ENCODE assay signal across 10 mouse cellular contexts in the genomic region with DNA sequence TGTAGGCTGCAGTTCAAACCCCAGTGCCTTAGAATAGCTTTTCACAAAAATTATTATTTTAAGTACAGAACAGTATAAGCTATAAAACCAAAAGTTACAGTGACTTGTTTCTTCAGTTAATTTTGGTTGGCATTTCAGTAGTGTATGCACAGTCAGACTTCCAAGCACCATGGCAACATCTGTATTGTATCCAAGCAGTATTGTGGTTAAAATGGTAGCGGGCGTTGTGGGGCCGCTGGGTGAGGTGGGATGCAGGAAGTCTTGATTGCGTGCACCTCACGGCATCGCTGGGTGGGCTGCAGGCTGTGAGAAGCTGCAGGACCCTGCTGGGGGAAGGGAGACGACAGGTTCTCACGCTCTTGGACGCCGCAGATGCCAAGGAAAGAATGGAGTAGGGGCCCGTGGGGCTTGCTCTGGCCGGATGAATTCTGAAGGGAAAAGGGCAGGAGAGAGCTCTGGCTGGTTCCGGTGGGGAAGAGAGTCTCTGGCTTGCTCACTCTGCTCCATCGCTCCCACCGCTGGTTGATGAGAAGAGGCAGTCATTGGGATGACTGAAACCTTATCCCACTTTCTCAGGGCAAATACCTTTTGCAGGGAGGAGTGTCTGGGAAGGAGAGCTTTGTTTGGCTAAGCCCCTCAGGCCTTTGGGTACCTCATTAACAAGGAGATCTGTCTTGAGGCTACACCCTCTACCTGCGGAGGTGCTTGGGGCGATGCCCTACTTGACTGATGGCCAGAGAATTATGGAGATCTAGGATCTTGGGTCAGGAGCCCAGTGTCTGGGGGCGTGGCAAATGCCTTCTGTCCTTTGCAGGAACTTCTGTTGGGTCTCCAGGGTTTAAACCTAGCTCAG.
A peak's percentile ranks its signal among the peaks of the same experiment; 100 is the strongest.
DNase-seq lines count a peak whose midpoint lies in the region; ATAC-seq lines count a peak whose summit lies in the region.
"Had no signal": no experiment of that assay in that cellular context is flagged by ENCODE, and none has a peak within 500 bp of the region (broad histone marks: within the 10 kb centered on the region; RNA-seq: fewer than 3 reads in every experiment).

No protein-coding gene starts in this region.

- H3K36me3 ChIP-seq in heart, embryonic 10.5 days = no peaks in the 10 kb centered on the region
- no peaks in the 10 kb centered on the region for H3K36me3 ChIP-seq in liver, embryonic 12.5 days

- H3K4me3 ChIP-seq in heart, embryonic 10.5 days = peak overlapping the region; percentile 44
- no peak overlapping the region; the same call in 1 of the 2 replicates for H3K4me3 ChIP-seq in liver, embryonic 12.5 days
- H3K4me3 ChIP-seq: myocyte had no signal

- 22% methylated on average over 18 of the region's 18 CpGs for WGBS in heart, embryonic 10.5 days
- 33% methylated on average over 18 of the region's 18 CpGs for WGBS in liver, embryonic 12.5 days (ENCODE audit: insufficient replicate concordance)

- H3K27me3 ChIP-seq in heart, embryonic 10.5 days (ENCODE audit: insufficient read depth, poor library complexity, severe bottlenecking) = no peaks in the 10 kb centered on the region
- H3K27me3 ChIP-seq in liver, embryonic 12.5 days (replicated peaks) = no peaks in the 10 kb centered on the region

- H3K9me3 ChIP-seq in heart, embryonic 10.5 days = no peaks in the 10 kb centered on the region
- H3K9me3 ChIP-seq in liver, embryonic 12.5 days (replicated peaks) = no peaks in the 10 kb centered on the region

- no peak for ATAC-seq in liver, embryonic 12.5 days
- no peak for ATAC-seq in erythroblast, adult 5-6 weeks (replicated peaks; ENCODE audit: low FRiP score, poor library complexity, severe bottlenecking)
- ATAC-seq: inflammation-experienced regulatory T-cells, adult 6 months had no signal

- peaks cover 17% of the 10 kb centered on the region for H3K4me1 ChIP-seq in heart, embryonic 10.5 days
- H3K4me1 ChIP-seq in liver, embryonic 12.5 days = peaks cover 28% of the 10 kb centered on the region

- H3K9ac ChIP-seq in liver, embryonic 12.5 days = no peak overlapping the region

- DNase-seq in heart, embryonic 10.5 days (ENCODE audit: low spot score) = no peak
- no peak for DNase-seq in heart, adult 18-20 months
- DNase-seq in thymus, postnatal 4 days = peak; percentile 48
- DNase-seq in thymus, postnatal 25 days = no peak
- no peak for DNase-seq in urinary bladder, adult 18-20 months (ENCODE audit: low spot score in 2 of 2)
- no peak for DNase-seq in urinary bladder, postnatal 25 days (ENCODE audit: low spot score)

- peak overlapping the region; percentile 49 for H3K27ac ChIP-seq in heart, embryonic 10.5 days
- H3K27ac ChIP-seq in liver, embryonic 12.5 days = no peak overlapping the region

- peak overlapping the region; percentile 47 for H3K4me2 ChIP-seq in liver, embryonic 12.5 days
